Mouse (Mus musculus) cortical plate, adult 2 months (tissue): ENCODE results near the gene Pdx1.

Experiments
- CTCF ChIP-seq: fragments of 200-500 bp; IDR thresholded peaks from 2 replicates; pipeline ENCODE4 v1.5.1; 2011; ENCODE audit warnings: mild to moderate bottlenecking, control low read depth, low read length; ENCODE audit not compliant: insufficient read depth; ENCODE audit errors: extremely low read depth
- POLR2A ChIP-seq: fragments of 200-500 bp; IDR thresholded peaks from 2 replicates; pipeline ENCODE4 v1.6.1; 2011; ENCODE audit warnings: mild to moderate bottlenecking, low read length, control low read depth; ENCODE audit not compliant: insufficient read depth; ENCODE audit errors: extremely low read depth

DNA sequence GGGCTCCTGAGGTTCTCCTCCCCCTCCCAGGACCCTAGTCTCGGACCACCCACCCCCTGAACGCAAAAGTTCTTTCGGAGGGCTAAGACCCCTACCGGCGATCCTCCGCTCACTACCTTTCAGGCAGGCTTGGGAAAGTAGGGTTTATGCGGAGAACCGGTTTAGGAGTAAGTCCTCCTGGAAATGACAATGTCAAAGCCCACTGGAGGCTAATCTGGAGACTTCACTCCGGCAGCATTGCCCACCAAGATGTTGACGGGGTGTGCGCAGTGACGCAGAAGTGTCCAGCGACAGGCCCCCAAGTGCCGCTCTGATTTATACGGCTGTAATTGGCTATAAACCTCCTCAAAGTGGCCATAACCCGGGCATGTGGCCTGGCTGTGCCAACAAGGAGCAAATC, 35.4 kb downstream of the Pdx1 start:
- no peak for TF ChIP-seq POLR2A
- TF ChIP-seq CTCF = no peak
